25 mouse cellular contexts compared by ENCODE assay signal in the genomic region with DNA sequence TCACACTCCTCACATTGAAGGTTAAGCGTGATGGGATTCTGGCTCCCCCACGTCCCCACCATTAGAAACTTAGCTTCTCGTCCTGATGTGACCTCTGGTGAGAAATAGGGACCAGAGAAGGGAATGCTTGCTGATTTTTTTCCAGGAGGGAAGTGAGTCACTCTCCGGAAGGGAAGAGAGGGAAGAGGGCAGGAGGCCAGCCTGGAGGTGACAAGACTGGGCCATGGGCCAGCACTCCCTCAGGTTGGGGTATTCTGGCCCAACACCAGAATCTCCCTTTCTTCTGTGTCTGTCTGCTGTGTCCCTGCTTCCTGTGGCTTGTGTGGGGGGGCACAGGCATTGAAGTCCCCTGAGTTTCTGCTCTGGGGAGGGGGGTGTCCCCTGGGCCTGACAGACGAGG. TPM values are rescaled to one million over a fixed set of nuclear protein-coding genes. Genes with fewer than 3 reads are reported as not detected.
DNase-seq lines count a peak whose midpoint lies in the region; ATAC-seq lines count a peak whose summit lies in the region.
"Had no signal": no experiment of that assay in that cellular context is flagged by ENCODE, and none has a peak within 500 bp of the region (broad histone marks: within the 10 kb centered on the region; RNA-seq: fewer than 3 reads in every experiment).

No protein-coding gene starts in this region.

- H3K27ac ChIP-seq in heart, embryonic 14.5 days (replicated peaks in 1 of 2; ENCODE audit: control insufficient read depth in 1 of 2, insufficient read depth in 1 of 2, low read depth in 2 of 2, low read length in 2 of 2) = no peak overlapping the region
- H3K27ac ChIP-seq in liver, embryonic 16.5 days (ENCODE audit: low read length) = no peak overlapping the region
- H3K27ac ChIP-seq in liver, embryonic 11.5 days (ENCODE audit: low read depth, low read length) = no peak overlapping the region
- H3K27ac ChIP-seq: embryonic facial prominence, embryonic 10.5 days; hindbrain, embryonic 12.5 days; layer of hippocampus, adult 2 months; limb, embryonic 12.5 days; liver, embryonic 12.5 days; lung, embryonic 15.5 days; midbrain, embryonic 13.5 days had no signal

- peaks cover 11 to 12% of the 10 kb centered on the region in 2 experiments; a peak in 3 of 4 replicates for H3K4me1 ChIP-seq in heart, embryonic 14.5 days (ENCODE audit: control insufficient read depth in 2 of 2, insufficient read depth in 2 of 2, low read length in 2 of 2)
- H3K4me1 ChIP-seq in liver, embryonic 16.5 days (ENCODE audit: control insufficient read depth, low read depth, low read length) = no peaks in the 10 kb centered on the region
- no peaks in the 10 kb centered on the region for H3K4me1 ChIP-seq in liver, embryonic 11.5 days (replicated peaks; ENCODE audit: control insufficient read depth, insufficient read depth, low read length)
- H3K4me1 ChIP-seq: hindbrain, embryonic 12.5 days; limb, embryonic 12.5 days; midbrain, embryonic 13.5 days had no signal

- ATAC-seq in heart, embryonic 14.5 days (ENCODE audit: insufficient number of reproducible peaks, insufficient read depth, low FRiP score, low read depth) = 0 out of 2 replicates have a peak, but pooled peaks have one; percentile 41
- ATAC-seq in liver, embryonic 16.5 days (ENCODE audit: low read depth) = peak; percentile 23; the same call in 1 of the 2 replicates
- ATAC-seq in liver, embryonic 11.5 days (replicated peaks; ENCODE audit: low FRiP score) = no peak
- ATAC-seq: forebrain, embryonic 16.5 days; intestine, postnatal 0 days; liver, embryonic 12.5 days; midbrain, embryonic 13.5 days had no signal

- intact Hi-C loops in left cerebral cortex, postnatal 10 days (cut with DNase I) = no loop called here

- no peaks in the 10 kb centered on the region for H3K36me3 ChIP-seq in heart, embryonic 14.5 days (ENCODE audit: control insufficient read depth, insufficient read depth, low read length)
- H3K36me3 ChIP-seq in liver, embryonic 16.5 days (ENCODE audit: control insufficient read depth, insufficient read depth) = no peaks in the 10 kb centered on the region
- H3K36me3 ChIP-seq in liver, embryonic 11.5 days (ENCODE audit: control insufficient read depth, insufficient read depth, low read length) = no peaks in the 10 kb centered on the region
- H3K36me3 ChIP-seq: liver, embryonic 12.5 days; lung, embryonic 15.5 days; midbrain, embryonic 13.5 days had no signal

- WGBS in heart, embryonic 14.5 days = 41% methylated on average over 5 of the region's 5 CpGs
- WGBS in liver, embryonic 16.5 days (ENCODE audit: insufficient replicate concordance) = 54% methylated on average over 5 of the region's 5 CpGs
- WGBS in liver, embryonic 11.5 days = 65% methylated on average over 5 of the region's 5 CpGs

- H3K4me2 ChIP-seq in heart, embryonic 14.5 days (ENCODE audit: low read length) = no peak overlapping the region
- no peak overlapping the region for H3K4me2 ChIP-seq in liver, embryonic 16.5 days (ENCODE audit: low read depth, low read length)
- H3K4me2 ChIP-seq in liver, embryonic 11.5 days = no peak overlapping the region
- H3K4me2 ChIP-seq: hindbrain, embryonic 12.5 days; limb, embryonic 12.5 days; liver, embryonic 12.5 days; lung, embryonic 15.5 days; midbrain, embryonic 13.5 days had no signal

- peak; percentile 34 for DNase-seq in adrenal gland, adult 2 months
- no peak for DNase-seq in adrenal gland, adult 8-10 months
- DNase-seq in heart, adult 8-10 months (ENCODE audit: low spot score) = no peak
- DNase-seq in liver, embryonic 11.5 days (ENCODE audit: low spot score) = no peak
- DNase-seq in lung, postnatal 4 days = peak; percentile 55 to 74
- DNase-seq in left cerebral cortex, postnatal 10 days (ENCODE audit: extremely low spot score in 1 of 2, low spot score in 2 of 2) = no peak
- DNase-seq: cerebellum, adult 9-11 months; gastrocnemius, postnatal 10 days; right cerebral cortex, postnatal 14 days; spleen, adult 18-20 months had no signal

- no peaks in the 10 kb centered on the region for H3K9me3 ChIP-seq in heart, embryonic 14.5 days (ENCODE audit: control insufficient read depth, low read length)
- H3K9me3 ChIP-seq in liver, embryonic 16.5 days (replicated peaks; ENCODE audit: control insufficient read depth, low read length) = no peaks in the 10 kb centered on the region
- H3K9me3 ChIP-seq in liver, embryonic 11.5 days (ENCODE audit: control insufficient read depth, low read length) = no peaks in the 10 kb centered on the region
- H3K9me3 ChIP-seq: embryonic facial prominence, embryonic 10.5 days; hindbrain, embryonic 12.5 days; limb, embryonic 12.5 days; liver, embryonic 12.5 days; lung, embryonic 15.5 days; megakaryocyte, embryonic 14.5 days; midbrain, embryonic 13.5 days had no signal

- H3K4me3 ChIP-seq in heart, embryonic 14.5 days (ENCODE audit: control insufficient read depth in 1 of 2, insufficient read depth in 1 of 2, low read depth in 1 of 2, low read length in 2 of 2) = no peak overlapping the region
- H3K4me3 ChIP-seq in liver, embryonic 16.5 days (ENCODE audit: low read depth, low read length) = no peak overlapping the region
- H3K4me3 ChIP-seq in liver, embryonic 11.5 days (ENCODE audit: low read depth, low read length) = no peak overlapping the region
- H3K4me3 ChIP-seq: embryonic facial prominence, embryonic 10.5 days; hindbrain, embryonic 12.5 days; layer of hippocampus, adult 2 months; limb, embryonic 12.5 days; liver, embryonic 12.5 days; lung, embryonic 15.5 days; megakaryocyte, embryonic 14.5 days; midbrain, embryonic 13.5 days had no signal

- no peaks in the 10 kb centered on the region for H3K27me3 ChIP-seq in heart, embryonic 14.5 days (ENCODE audit: control insufficient read depth, insufficient read depth, low read length)
- no peaks in the 10 kb centered on the region for H3K27me3 ChIP-seq in liver, embryonic 16.5 days (ENCODE audit: control insufficient read depth, insufficient read depth, low read depth, low read length)
- H3K27me3 ChIP-seq in liver, embryonic 11.5 days (replicated peaks; ENCODE audit: control insufficient read depth, insufficient read depth, low read length) = no peaks in the 10 kb centered on the region
- H3K27me3 ChIP-seq: hindbrain, embryonic 12.5 days; limb, embryonic 12.5 days; lung, embryonic 15.5 days; midbrain, embryonic 13.5 days had no signal

- no peak overlapping the region for H3K9ac ChIP-seq in heart, embryonic 14.5 days (ENCODE audit: low read length)
- no peak overlapping the region for H3K9ac ChIP-seq in liver, embryonic 16.5 days (ENCODE audit: low read depth, low read length)
- no peak overlapping the region for H3K9ac ChIP-seq in liver, embryonic 11.5 days (ENCODE audit: low read depth, low read length)
- H3K9ac ChIP-seq: hindbrain, embryonic 12.5 days; limb, embryonic 12.5 days; liver, embryonic 12.5 days; lung, embryonic 15.5 days; midbrain, embryonic 13.5 days had no signal

RNA-seq across cellular contexts. Expression of gene Megf6, which starts 13.0 kb away (rescaled TPM):
- total RNA-seq in adrenal gland, adult 2 months (2021) = 1 to 10 TPM; 2.3 to 2.6 TPM
- 4.5 and 5.3 TPM in 2 replicates for polyA plus RNA-seq in adrenal gland, adult 2 months (2012; rRNA removed)
- total RNA-seq in adrenal gland, adult 8-10 months (2022) = 1 to 10 TPM; 1.2 to 3.8 (median 2.9) TPM
- 33.3 and 39.8 TPM in 2 replicates for polyA plus RNA-seq in heart, embryonic 14.5 days (2014; fragmentation: Nextera tagmentation; extraction: Ambion mirVana)
- 1 to 10 TPM; 6.6 to 9.5 (median 7.1) TPM for total RNA-seq in heart, adult 8-10 months (2022)
- polyA plus RNA-seq in liver, embryonic 16.5 days (2015; fragmentation: Nextera tagmentation; extraction: Ambion mirVana) = 1.7 and 1.9 TPM in 2 replicates
- 5.8 and 5.9 TPM in 2 replicates for polyA plus RNA-seq in liver, embryonic 11.5 days (2014; fragmentation: Nextera tagmentation; extraction: Ambion mirVana)
- total RNA-seq in left cerebral cortex, postnatal 10 days (2021) = 10 to 100 TPM in 1 of 2 experiments, 1 to 10 TPM in 1; 9.2 to 16.3 TPM
- total RNA-seq: granulocyte monocyte progenitor cell, adult 5-6 weeks; monocyte, adult 5-6 weeks; neutrophil, adult 5-6 weeks had no signal

RNA-seq across cellular contexts. Expression of gene Tprgl, which starts 23.1 kb away (rescaled TPM):
- 100 to 1,000 TPM; 151 to 180 TPM for total RNA-seq in adrenal gland, adult 2 months (2021)
- polyA plus RNA-seq in adrenal gland, adult 2 months (2012; rRNA removed) = 188 and 210 TPM in 2 replicates
- total RNA-seq in adrenal gland, adult 8-10 months (2022) = 100 to 1,000 TPM; 186 to 217 (median 196) TPM
- 145 and 148 TPM in 2 replicates for polyA plus RNA-seq in heart, embryonic 14.5 days (2014; fragmentation: Nextera tagmentation; extraction: Ambion mirVana)
- total RNA-seq in heart, adult 8-10 months (2022) = 100 to 1,000 TPM; 125 to 142 (median 127) TPM
- polyA plus RNA-seq in liver, embryonic 16.5 days (2015; fragmentation: Nextera tagmentation; extraction: Ambion mirVana) = 128 and 131 TPM in 2 replicates
- 133 and 149 TPM in 2 replicates for polyA plus RNA-seq in liver, embryonic 11.5 days (2014; fragmentation: Nextera tagmentation; extraction: Ambion mirVana)
- total RNA-seq in left cerebral cortex, postnatal 10 days (2021) = 100 to 1,000 TPM; 136 to 140 TPM

RNA-seq across cellular contexts. Expression of gene Wrap73, which starts 41.4 kb away (rescaled TPM):
- total RNA-seq in adrenal gland, adult 2 months (2021) = 10 to 100 TPM; 16.7 to 20.4 TPM
- polyA plus RNA-seq in adrenal gland, adult 2 months (2012; rRNA removed) = 41.0 and 41.1 TPM in 2 replicates
- total RNA-seq in adrenal gland, adult 8-10 months (2022) = 10 to 100 TPM; 21.6 to 28.6 (median 22.8) TPM
- 20.7 and 23.1 TPM in 2 replicates for polyA plus RNA-seq in heart, embryonic 14.5 days (2014; fragmentation: Nextera tagmentation; extraction: Ambion mirVana)
- total RNA-seq in heart, adult 8-10 months (2022) = 10 to 100 TPM; 11.9 to 14.6 (median 12.7) TPM
- polyA plus RNA-seq in liver, embryonic 16.5 days (2015; fragmentation: Nextera tagmentation; extraction: Ambion mirVana) = 22.5 and 24.7 TPM in 2 replicates
- 39.9 and 46.8 TPM in 2 replicates for polyA plus RNA-seq in liver, embryonic 11.5 days (2014; fragmentation: Nextera tagmentation; extraction: Ambion mirVana)
- 10 to 100 TPM; 24.4 to 25.1 TPM for total RNA-seq in left cerebral cortex, postnatal 10 days (2021)

RNA-seq across cellular contexts. Expression of gene Trp73, which starts 43.6 kb away (rescaled TPM):
- not detected for total RNA-seq in adrenal gland, adult 2 months (2021)
- polyA plus RNA-seq in adrenal gland, adult 2 months (2012; rRNA removed) = 0.30 TPM in 1 of 2 replicates, not detected in the other
- under 1 TPM in 1 of 4 experiments, not detected in 3; 0.22 TPM for total RNA-seq in adrenal gland, adult 8-10 months (2022)
- polyA plus RNA-seq in heart, embryonic 14.5 days (2014; fragmentation: Nextera tagmentation; extraction: Ambion mirVana) = 0.08 and 0.09 TPM in 2 replicates
- not detected for total RNA-seq in heart, adult 8-10 months (2022)
- polyA plus RNA-seq in liver, embryonic 16.5 days (2015; fragmentation: Nextera tagmentation; extraction: Ambion mirVana) = 0.05 TPM in 1 of 2 replicates, not detected in the other
- 0.04 and 0.18 TPM in 2 replicates for polyA plus RNA-seq in liver, embryonic 11.5 days (2014; fragmentation: Nextera tagmentation; extraction: Ambion mirVana)
- 1 to 10 TPM; 1.0 to 1.6 TPM for total RNA-seq in left cerebral cortex, postnatal 10 days (2021)
- total RNA-seq: gastrocnemius, postnatal 10 days; granulocyte monocyte progenitor cell, adult 5-6 weeks; monocyte, adult 5-6 weeks; neutrophil, adult 5-6 weeks had no signal

Comparison
In these comparisons a context has a peak if more than half of its experiments do, and no peak if none do; other contexts are left out.
1. DNase-seq: peak in adrenal gland, adult 2 months (single experiment) and lung, postnatal 4 days (2 of 2); none in adrenal gland, adult 8-10 months (single experiment), heart, adult 8-10 months (single experiment), liver, embryonic 11.5 days (single experiment) and left cerebral cortex, postnatal 10 days (0 of 2).